Mouse (Mus musculus): Measurements from ENCODE around the gene Lypd6b. TPM values are rescaled to one million over a fixed set of nuclear protein-coding genes. Genes with fewer than 3 reads are reported as not detected.

Gene Lypd6b
- total RNA-seq, 1 experiment from 2014 or later: not detected

- ATAC-seq (replicated peaks; ENCODE audit: insufficient number of reproducible peaks, low FRiP score, low TSS enrichment, poor library complexity, severe bottlenecking): no peak
Observed at GRCm38 (mm10) chr2:49813151-49813550, 25.7 kb downstream of the Lypd6b start.

GRCm38 (mm10) chr2:49814011-49814410, 26.5 kb downstream of the Lypd6b start:
- ATAC-seq (replicated peaks; ENCODE audit: insufficient number of reproducible peaks, low FRiP score, low TSS enrichment, poor library complexity, severe bottlenecking): peak; percentile 49

- no peak for ATAC-seq (replicated peaks; ENCODE audit: insufficient number of reproducible peaks, low FRiP score, low TSS enrichment, poor library complexity, severe bottlenecking)
Observed at GRCm38 (mm10) chr2:49815696-49816320, 28.3 kb downstream of the Lypd6b start.

- no peak for ATAC-seq (replicated peaks; ENCODE audit: insufficient number of reproducible peaks, low FRiP score, low TSS enrichment, poor library complexity, severe bottlenecking)
Observed at GRCm38 (mm10) chr2:49816549-49816948, 29.1 kb downstream of the Lypd6b start.

- ATAC-seq (replicated peaks; ENCODE audit: insufficient number of reproducible peaks, low FRiP score, low TSS enrichment, poor library complexity, severe bottlenecking): no peak
Observed at GRCm38 (mm10) chr2:49817151-49817550, 29.7 kb downstream of the Lypd6b start.

GRCm38 (mm10) chr2:49818126-49818525, 30.6 kb downstream of the Lypd6b start:
- ATAC-seq (replicated peaks; ENCODE audit: insufficient number of reproducible peaks, low FRiP score, low TSS enrichment, poor library complexity, severe bottlenecking): no peak

GRCm38 (mm10) chr2:49822312-49822711, 34.8 kb downstream of the Lypd6b start:
- no peak for ATAC-seq (replicated peaks; ENCODE audit: insufficient number of reproducible peaks, low FRiP score, low TSS enrichment, poor library complexity, severe bottlenecking)

- ATAC-seq (replicated peaks; ENCODE audit: insufficient number of reproducible peaks, low FRiP score, low TSS enrichment, poor library complexity, severe bottlenecking): no peak
Observed at GRCm38 (mm10) chr2:49825588-49825987, 38.1 kb downstream of the Lypd6b start.

GRCm38 (mm10) chr2:49827756-49828155, 40.3 kb downstream of the Lypd6b start:
- ATAC-seq (replicated peaks; ENCODE audit: insufficient number of reproducible peaks, low FRiP score, low TSS enrichment, poor library complexity, severe bottlenecking): no peak

GRCm38 (mm10) chr2:49830369-49830768, 42.9 kb downstream of the Lypd6b start:
- no peak for ATAC-seq (replicated peaks; ENCODE audit: insufficient number of reproducible peaks, low FRiP score, low TSS enrichment, poor library complexity, severe bottlenecking)

GRCm38 (mm10) chr2:49832277-49832803, 44.9 kb downstream of the Lypd6b start:
- no peak for ATAC-seq (replicated peaks; ENCODE audit: insufficient number of reproducible peaks, low FRiP score, low TSS enrichment, poor library complexity, severe bottlenecking)

GRCm38 (mm10) chr2:49837454-49838059, 50.1 kb downstream of the Lypd6b start:
- no peak for ATAC-seq (replicated peaks; ENCODE audit: insufficient number of reproducible peaks, low FRiP score, low TSS enrichment, poor library complexity, severe bottlenecking)

GRCm38 (mm10) chr2:49838611-49839010, 51.1 kb downstream of the Lypd6b start:
- ATAC-seq (replicated peaks; ENCODE audit: insufficient number of reproducible peaks, low FRiP score, low TSS enrichment, poor library complexity, severe bottlenecking): no peak

- no peak for ATAC-seq (replicated peaks; ENCODE audit: insufficient number of reproducible peaks, low FRiP score, low TSS enrichment, poor library complexity, severe bottlenecking)
Observed at GRCm38 (mm10) chr2:49840573-49840972, 53.1 kb downstream of the Lypd6b start.

GRCm38 (mm10) chr2:49841089-49841488, 53.6 kb downstream of the Lypd6b start:
- no peak for ATAC-seq (replicated peaks; ENCODE audit: insufficient number of reproducible peaks, low FRiP score, low TSS enrichment, poor library complexity, severe bottlenecking)

- ATAC-seq (replicated peaks; ENCODE audit: insufficient number of reproducible peaks, low FRiP score, low TSS enrichment, poor library complexity, severe bottlenecking): no peak
Observed at GRCm38 (mm10) chr2:49845104-49845503, 57.6 kb downstream of the Lypd6b start.

GRCm38 (mm10) chr2:49846097-49846496, 58.6 kb downstream of the Lypd6b start:
- no peak for ATAC-seq (replicated peaks; ENCODE audit: insufficient number of reproducible peaks, low FRiP score, low TSS enrichment, poor library complexity, severe bottlenecking)

GRCm38 (mm10) chr2:49846880-49847279, 59.4 kb downstream of the Lypd6b start:
- ATAC-seq (replicated peaks; ENCODE audit: insufficient number of reproducible peaks, low FRiP score, low TSS enrichment, poor library complexity, severe bottlenecking): no peak

GRCm38 (mm10) chr2:49847831-49848230, 60.3 kb downstream of the Lypd6b start:
- no peak for ATAC-seq (replicated peaks; ENCODE audit: insufficient number of reproducible peaks, low FRiP score, low TSS enrichment, poor library complexity, severe bottlenecking)

- ATAC-seq (replicated peaks; ENCODE audit: insufficient number of reproducible peaks, low FRiP score, low TSS enrichment, poor library complexity, severe bottlenecking): no peak
Observed at GRCm38 (mm10) chr2:49849771-49850170, 62.3 kb downstream of the Lypd6b start.

Data from monocyte, adult 5-6 weeks (primary cell).